Mouse (Mus musculus): ENCODE results near the gene Fanca.
"Not testable (repeated sequence)": the region's sequence is repeated elsewhere in the genome, so short reads cannot be mapped to it uniquely, and the experiment has no call there.

The Fanca gene

DNA sequence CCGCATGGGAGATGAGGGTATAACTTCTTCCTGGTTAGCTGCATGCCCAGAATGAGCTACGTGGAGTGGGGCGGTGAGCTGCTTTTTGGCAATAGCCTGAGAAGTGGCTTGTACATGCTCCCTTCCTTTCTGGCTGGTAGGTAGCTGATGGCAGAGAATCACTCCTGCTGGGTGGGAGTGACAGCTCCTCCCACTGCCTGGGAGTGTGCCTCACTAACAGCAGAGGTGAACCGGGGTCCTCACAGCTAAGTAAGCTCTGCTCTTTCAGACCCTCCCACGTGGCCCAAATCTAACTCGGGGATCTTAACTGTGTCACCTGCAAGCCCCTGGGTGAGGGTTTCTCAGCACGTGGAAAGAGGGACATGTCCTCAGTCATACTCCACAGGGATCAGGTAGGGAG lies 85.8 kb downstream of the Fanca start:
- no peak for DNase-seq (ENCODE audit: low spot score)

DNA sequence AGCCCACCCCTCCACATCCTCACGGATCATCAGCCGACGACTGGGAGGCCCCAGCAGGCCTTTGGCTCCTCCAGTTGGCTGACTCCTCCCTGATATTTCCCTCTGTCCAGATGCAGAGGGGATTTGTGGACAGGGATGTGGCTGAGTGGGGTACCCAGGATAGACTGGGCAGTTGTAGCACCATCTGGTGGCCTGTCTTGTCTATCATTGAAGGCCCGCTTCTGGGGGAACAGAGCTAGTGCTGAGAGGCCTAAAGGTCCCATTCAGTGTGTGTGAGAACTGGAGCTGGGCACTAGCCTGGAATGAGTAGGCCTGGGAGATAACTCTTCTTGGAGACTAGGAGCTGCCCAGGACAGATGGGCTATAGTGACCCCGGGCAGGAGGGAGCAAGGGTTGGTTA lies 86.6 kb downstream of the Fanca start:
- no peak for DNase-seq (ENCODE audit: low spot score)

DNA sequence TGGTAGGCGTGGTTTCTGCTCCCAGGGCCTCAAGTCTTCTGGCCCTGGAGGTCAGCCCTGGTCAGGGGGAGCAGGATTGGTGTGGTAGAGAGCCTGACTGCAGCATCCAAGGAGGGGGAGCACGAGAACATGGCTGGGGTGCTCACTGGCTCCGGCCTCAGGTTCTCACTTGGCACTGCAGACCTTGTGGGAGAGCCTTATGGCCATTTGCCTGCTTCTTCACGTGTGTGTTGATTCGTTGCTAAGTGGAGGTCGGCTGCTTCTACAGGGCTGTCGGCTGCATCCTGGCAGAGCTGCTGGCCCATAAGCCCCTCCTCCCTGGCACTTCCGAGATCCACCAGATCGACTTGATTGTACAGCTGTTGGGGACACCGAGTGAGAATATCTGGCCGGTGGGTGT lies 88.0 kb downstream of the Fanca start:
- not testable (repeated sequence) for DNase-seq (ENCODE audit: low spot score)

DNA sequence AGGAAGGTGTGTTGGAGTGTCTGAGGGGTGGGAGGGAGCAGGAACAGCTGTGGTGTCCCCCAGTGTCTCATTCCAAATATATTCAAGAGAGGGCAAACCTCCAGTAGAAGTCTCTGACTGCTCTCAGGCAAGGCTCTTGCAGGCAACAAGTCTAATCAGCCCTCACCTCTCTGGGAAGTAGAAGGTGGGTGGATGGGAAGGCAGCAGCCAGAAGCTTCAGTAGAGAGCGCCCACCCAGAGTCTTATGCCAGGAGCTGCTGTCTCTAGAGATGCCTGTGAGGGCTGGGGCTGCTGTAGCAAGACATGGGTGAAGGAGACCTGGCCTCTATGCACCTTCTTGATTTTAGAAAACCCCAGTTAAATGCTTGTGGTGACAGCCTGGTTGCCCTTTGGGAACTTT lies 90.0 kb downstream of the Fanca start:
- DNase-seq (ENCODE audit: low spot score) = no peak

DNA sequence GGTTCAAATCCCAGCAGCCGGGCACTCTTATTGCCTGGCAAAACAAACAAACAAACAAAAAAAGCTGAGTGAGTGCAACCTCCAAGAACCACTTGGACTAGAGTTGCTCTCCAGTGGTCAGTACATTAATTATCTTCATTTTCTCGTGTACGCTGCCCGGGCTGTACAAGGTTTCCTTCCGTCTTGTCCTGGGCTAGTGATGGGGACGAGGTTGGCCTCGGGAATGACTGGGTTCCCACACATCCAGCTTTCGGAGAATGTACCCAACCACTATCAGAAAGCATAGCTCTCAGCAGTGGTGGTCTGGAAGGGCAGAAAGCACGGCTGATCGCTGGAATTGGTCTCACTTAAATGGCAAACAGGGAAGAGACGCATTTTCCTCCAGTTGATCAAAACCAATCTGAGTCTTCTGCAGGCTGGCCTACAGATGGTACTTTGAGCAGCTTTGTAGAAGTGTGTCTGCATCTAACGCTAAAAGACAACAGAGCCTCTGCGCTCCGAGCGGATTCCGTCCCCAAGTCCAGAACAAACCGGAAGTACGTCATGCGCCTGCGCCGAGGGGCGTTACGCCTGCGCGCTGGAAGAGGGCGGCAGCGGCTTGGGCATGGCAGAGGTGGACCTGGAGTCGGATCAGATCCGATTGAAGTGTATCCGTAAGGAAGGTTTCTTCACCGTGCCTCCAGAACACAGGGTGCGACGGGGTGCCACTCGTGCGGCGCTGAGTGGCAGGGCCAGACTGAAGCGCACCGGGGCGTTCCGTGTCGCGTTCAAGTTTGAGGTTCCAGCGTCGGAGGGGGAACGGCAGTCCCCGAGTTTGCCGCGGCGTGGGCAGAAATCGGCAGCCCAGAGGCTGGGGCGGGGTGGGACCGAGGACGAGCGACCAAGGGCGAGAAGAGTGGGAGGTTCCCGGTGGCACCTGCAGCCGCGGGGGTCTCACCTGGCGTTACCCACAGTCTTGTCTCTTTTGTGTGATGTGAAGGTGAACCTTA lies 93.8 kb downstream of the Fanca start, which contains the start of gene Cdk10:
TSS of gene Cdk10 (plus strand) at position 565 of the 989 bp plus-strand sequence.
- peak; percentile 93 for DNase-seq (ENCODE audit: low spot score)

DNA sequence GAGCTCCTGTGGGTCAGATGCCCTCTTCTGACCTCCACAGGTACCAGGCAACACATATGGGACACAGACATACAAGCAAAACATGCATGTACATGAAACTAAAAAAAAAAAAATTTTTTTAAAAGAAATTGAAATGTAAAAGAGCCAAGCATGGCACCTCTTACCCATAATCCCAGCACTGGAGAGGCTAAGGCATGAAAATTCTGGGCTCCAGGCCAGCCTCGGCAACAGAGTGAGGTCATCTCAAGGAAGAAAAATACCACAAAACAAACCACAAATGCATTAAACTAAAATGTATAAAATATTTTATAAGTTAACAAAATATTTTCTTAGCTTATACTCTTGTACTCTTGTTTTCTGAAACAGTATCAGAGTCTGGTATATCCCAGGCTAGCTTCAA lies 97.5 kb downstream of the Fanca start:
- peak; percentile 92 for DNase-seq (ENCODE audit: low spot score)

Measured in adipocyte (in vitro differentiated cells).